Mouse (Mus musculus) testis, adult 2 months (tissue): Measurements from ENCODE around the gene Cpm.

ENCODE experiments used
- CTCF ChIP-seq: fragments of 200-500 bp; IDR thresholded peaks from 2 replicates; pipeline ENCODE4 v1.5.1; 2012; ENCODE audit warnings: low read depth, mild to moderate bottlenecking, inconsistent platforms, low read length, moderate library complexity; ENCODE audit not compliant: control insufficient read depth, insufficient read depth, insufficient replicate concordance
- POLR2A ChIP-seq: fragments of 200-500 bp; IDR thresholded peaks from 2 replicates; pipeline ENCODE4 v1.6.1; 2012; ENCODE audit warnings: low read depth, mild to moderate bottlenecking, inconsistent platforms, low read length, moderate library complexity; ENCODE audit not compliant: control insufficient read depth

GRCm38 (mm10) chr10:117626297-117626613 is 3.0 kb upstream of the Cpm start:
- no peak for TF ChIP-seq CTCF
- no peak for TF ChIP-seq POLR2A
